Mouse (Mus musculus) NIH3T3 (cell line): ENCODE results near the gene Cst10.

Experiments used
- DNase-seq: peaks from one replicate; pipeline ENCODE4 v3.0.0-alpha.2; 2012; ENCODE audit warnings: low read depth

Cst10 gene

GRCm38 (mm10) chr2:149404757-149405156 lies at the start of gene Cst10:
Gene Cst10, plus strand, starts transcription at chr2:149405057.
- no peak for DNase-seq

- DNase-seq: no peak
These were observed 11.9 kb upstream of the Cst10 start for GRCm38 (mm10) chr2:149392951-149393350.

- DNase-seq: peak; percentile 59
These were observed 17.7 kb downstream of the Cst10 start for GRCm38 (mm10) chr2:149422564-149422963.
